Mouse (Mus musculus) limb, embryonic 14.5 days (tissue): Measurements from ENCODE around the gene Ccl17. TPM values are rescaled to one million over a fixed set of nuclear protein-coding genes. Genes with fewer than 3 reads are reported as not detected.
"Not testable (repeated sequence)": the region's sequence is repeated elsewhere in the genome, so short reads cannot be mapped to it uniquely, and the experiment has no call there.

ENCODE experiments used
- ATAC-seq: fragments of 200-750 bp; cut with Nextera tagmentation; 2 replicates; pipeline ENCODE4 v1.8.0; 2017; ENCODE audit warnings: low read depth, moderate number of reproducible peaks, moderate TSS enrichment; ENCODE audit not compliant: low FRiP score
- DNase-seq: peaks from one replicate; pipeline ENCODE4 v3.0.0-alpha.2; 2015; ENCODE audit warnings: low spot score
- H3K27ac ChIP-seq: fragments of 300-500 bp; sonication (generic); replicated peaks from 2 replicates; pipeline ENCODE4 v1.5.1; 2014; ENCODE audit warnings: low read depth, mild to moderate bottlenecking, low read length, moderate library complexity, mixed read lengths
- H3K27me3 ChIP-seq: fragments of 300-500 bp; sonication (generic); 2 replicates; pipeline ENCODE4 v1.6.1; 2014; ENCODE audit warnings: low read length, mixed read lengths; ENCODE audit not compliant: control insufficient read depth, insufficient read depth
- H3K36me3 ChIP-seq: fragments of 300-500 bp; sonication (generic); 2 replicates; pipeline ENCODE4 v1.6.1; 2014; ENCODE audit warnings: mild to moderate bottlenecking, low read length, moderate library complexity, mixed read lengths; ENCODE audit not compliant: control insufficient read depth, insufficient read depth
- H3K4me1 ChIP-seq: fragments of 300-500 bp; sonication (generic); 2 replicates; pipeline ENCODE4 v1.6.1; 2014; ENCODE audit warnings: antibody characterized with exemption, low read length, mixed read lengths; ENCODE audit not compliant: control insufficient read depth, insufficient read depth
- H3K4me2 ChIP-seq: fragments of 300-500 bp; sonication (generic); replicated peaks from 2 replicates; pipeline ENCODE4 v1.6.1; 2014; ENCODE audit warnings: low read depth, mild to moderate bottlenecking, low read length, moderate library complexity; ENCODE audit not compliant: severe bottlenecking
- H3K4me3 ChIP-seq: fragments of 300-500 bp; sonication (generic); replicated peaks from 2 replicates; pipeline ENCODE4 v1.5.1; 2014; ENCODE audit warnings: low read length
- H3K9ac ChIP-seq: fragments of 300-500 bp; sonication (generic); 2 replicates; pipeline ENCODE4 v1.6.1; 2014; ENCODE audit warnings: mild to moderate bottlenecking, low read depth, low read length, moderate library complexity; ENCODE audit not compliant: severe bottlenecking
- H3K9me3 ChIP-seq: fragments of 300-500 bp; sonication (generic); 2 replicates; pipeline ENCODE4 v1.6.1; 2016; ENCODE audit warnings: low read length; ENCODE audit not compliant: control insufficient read depth
- POLR2A ChIP-seq: fragments of 200-500 bp; IDR thresholded peaks from 2 replicates; pipeline ENCODE4 v1.8.0; 2012; ENCODE audit warnings: inconsistent platforms, mild to moderate bottlenecking, moderate library complexity, borderline replicate concordance; ENCODE audit not compliant: insufficient read depth, insufficient read length; ENCODE audit errors: extremely low read depth
- WGBS: fragments of 180-500 bp; shearing (Covaris S2); extraction: QIAGEN DNeasy Blood & Tissue Kit; methylation state at CpG from one replicate; pipeline ENCODE4 v1.1.7; 2014; 5-methylcytosine and 5-hydroxymethylcytosine counted together
- polyA plus RNA-seq, 2 experiments: library from polyadenylated mRNA; depleted of rRNA in 1 of 2; stranded (reverse) in 1 of 2; unstranded in 1 of 2; fragments of >200 nt; fragmentation: Nextera tagmentation in 1 of 2; extraction: Ambion mirVana in 1 of 2; gene quantifications; 2 replicates each; pipeline versions ENCODE4 v1.2.1 to v1.2.3; 2012 to 2014

Ccl17 gene
- polyA plus RNA-seq, 2 experiments: 0.45 to 0.67 TPM

GRCm38 (mm10) chr8:94826210-94826609 lies 16.0 kb downstream of the Ccl17 start:
- TF ChIP-seq POLR2A: no peak
- Histone ChIP-seq H3K4me2 (no peak overlapping the region), H3K27me3 (no peaks in the 10 kb centered on the region), H3K4me1 (no peaks in the 10 kb centered on the region), H3K36me3 (peaks cover 62% of the 10 kb centered on the region), H3K9ac (no peak overlapping the region), H3K4me3 (no peak overlapping the region), H3K27ac (no peak overlapping the region), H3K9me3 (no peaks in the 10 kb centered on the region)
- DNase-seq (no peak), ATAC-seq (no peak)
- WGBS: 94% methylated on average over 5 of the region's 5 CpGs

GRCm38 (mm10) chr8:94828284-94828683 lies 18.0 kb downstream of the Ccl17 start:
- peaks cover 56% of the 10 kb centered on the region for H3K36me3 ChIP-seq
- TF ChIP-seq POLR2A: no peak
- no peaks in the 10 kb centered on the region for H3K9me3 ChIP-seq
- no peak for DNase-seq
- no peak overlapping the region for H3K4me2 ChIP-seq
- no peak overlapping the region for H3K4me3 ChIP-seq
- 87% methylated on average over 6 of the region's 6 CpGs for WGBS
- H3K27ac ChIP-seq: no peak overlapping the region
- H3K27me3 ChIP-seq: no peaks in the 10 kb centered on the region
- ATAC-seq: no peak
- no peak overlapping the region for H3K9ac ChIP-seq
- H3K4me1 ChIP-seq: no peaks in the 10 kb centered on the region

GRCm38 (mm10) chr8:94833901-94834405 lies 23.7 kb downstream of the Ccl17 start:
- 78% methylated on average over 7 of the region's 7 CpGs for WGBS
- not testable (repeated sequence) for DNase-seq, H3K9me3 ChIP-seq, H3K27me3 ChIP-seq, H3K27ac ChIP-seq, H3K4me2 ChIP-seq, ATAC-seq, H3K4me1 ChIP-seq, H3K9ac ChIP-seq, H3K4me3 ChIP-seq
- H3K36me3 ChIP-seq: peaks cover 16% of the 10 kb centered on the region

- not testable (repeated sequence) for H3K27me3 ChIP-seq, H3K4me1 ChIP-seq, ATAC-seq, H3K27ac ChIP-seq, H3K4me2 ChIP-seq, H3K4me3 ChIP-seq, H3K9ac ChIP-seq, H3K9me3 ChIP-seq, DNase-seq, H3K36me3 ChIP-seq
- WGBS: 95% methylated on average over 13 of the region's 13 CpGs
Measured at GRCm38 (mm10) chr8:94835751-94836150, 25.5 kb downstream of the Ccl17 start.

GRCm38 (mm10) chr8:94836456-94837240 lies 26.4 kb downstream of the Ccl17 start:
- ATAC-seq: no peak
- H3K9ac ChIP-seq: 0 out of 2 replicates have a peak overlapping the region, but pooled peaks have one; percentile 93
- H3K4me2 ChIP-seq: peak overlapping the region; percentile 66
- H3K4me3 ChIP-seq: no peak overlapping the region
- H3K4me1 ChIP-seq: peaks cover 8% of the 10 kb centered on the region; the same call in 1 of the 2 replicates
- no peaks in the 10 kb centered on the region for H3K9me3 ChIP-seq
- H3K27me3 ChIP-seq: no peaks in the 10 kb centered on the region
- no peak overlapping the region for H3K27ac ChIP-seq
- WGBS: 67% methylated on average over 11 of the region's 11 CpGs
- peaks cover 3% of the 10 kb centered on the region for H3K36me3 ChIP-seq
- no peak for DNase-seq
- no peak for TF ChIP-seq POLR2A
